Mouse (Mus musculus) ES-E14 (cell line): Measurements from ENCODE around the gene Clip2.

ENCODE experiments used
- CHD2 ChIP-seq: IDR thresholded peaks from 2 replicates; pipeline ENCODE4 v1.6.1; 2014; ENCODE audit warnings: mild to moderate bottlenecking, low read depth, low read length, inconsistent platforms
- HCFC1 ChIP-seq: IDR thresholded peaks from 2 replicates; pipeline ENCODE4 v1.6.1; 2012; ENCODE audit warnings: low read length, inconsistent platforms, borderline replicate concordance; ENCODE audit not compliant: insufficient read depth
- MAFK ChIP-seq: IDR thresholded peaks from 2 replicates; pipeline ENCODE4 v1.6.1; 2014; ENCODE audit warnings: mild to moderate bottlenecking, low read depth, low read length, inconsistent platforms; ENCODE audit not compliant: insufficient read depth

DNA sequence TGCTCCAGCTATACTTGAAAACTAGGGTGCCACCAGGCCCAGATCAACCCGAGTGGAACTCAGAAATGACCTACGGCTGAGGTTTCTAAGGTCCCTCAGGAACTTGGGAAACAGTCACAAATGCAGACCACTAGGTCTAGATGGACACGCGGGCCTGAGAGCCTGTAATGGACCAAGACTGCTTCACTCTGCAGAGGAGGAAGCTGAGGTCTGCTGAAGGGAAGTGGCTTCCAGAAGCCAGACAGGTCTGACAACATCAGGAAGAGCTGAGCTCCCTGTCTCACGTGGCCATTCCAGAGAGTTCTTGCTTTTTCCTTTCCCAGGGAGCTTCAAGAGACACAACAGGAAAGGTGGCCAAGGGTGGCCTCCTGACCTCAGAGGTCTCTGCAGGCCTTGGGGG lies 43.3 kb downstream of the Clip2 start:
- TF ChIP-seq HCFC1 (no peak), MAFK (no peak), CHD2 (no peak)
